Mouse (Mus musculus) A20 (cell line): ENCODE data around the gene Cpvl.

Experiments used
- DNase-seq: peaks from one replicate; pipeline ENCODE4 v3.0.0-alpha.2; 2011; ENCODE audit warnings: low read depth, low spot score

The Cpvl gene

GRCm38 (mm10) chr6:53978571-53978970 is at the start of gene Cpvl:
Gene Cpvl, minus strand, starts transcription at chr6:53978671.
- DNase-seq: no peak

- no peak for DNase-seq
Observed at GRCm38 (mm10) chr6:54023846-54024245, 45.4 kb upstream of the Cpvl start.

- no peak for DNase-seq
Observed at GRCm38 (mm10) chr6:54021123-54021789, 42.8 kb upstream of the Cpvl start.

GRCm38 (mm10) chr6:54018861-54019260 is 40.4 kb upstream of the Cpvl start:
- DNase-seq: no peak

- no peak for DNase-seq
Observed at GRCm38 (mm10) chr6:54018038-54018437, 39.6 kb upstream of the Cpvl start.

- DNase-seq: no peak
Observed at GRCm38 (mm10) chr6:54012163-54012562, 33.7 kb upstream of the Cpvl start.

- DNase-seq: no peak
Observed at GRCm38 (mm10) chr6:54010362-54010761, 31.9 kb upstream of the Cpvl start.

- no peak for DNase-seq
Observed at GRCm38 (mm10) chr6:54009293-54009692, 30.8 kb upstream of the Cpvl start.

GRCm38 (mm10) chr6:54008448-54009120 is 30.1 kb upstream of the Cpvl start:
- DNase-seq: no peak

- DNase-seq: no peak
Observed at GRCm38 (mm10) chr6:54005302-54005701, 26.8 kb upstream of the Cpvl start.

GRCm38 (mm10) chr6:53996226-53996955 is 17.9 kb upstream of the Cpvl start:
- DNase-seq: no peak

- no peak for DNase-seq
Observed at GRCm38 (mm10) chr6:53995519-53995918, 17.0 kb upstream of the Cpvl start.

GRCm38 (mm10) chr6:53992386-53992785 is 13.9 kb upstream of the Cpvl start:
- DNase-seq: no peak

GRCm38 (mm10) chr6:53987235-53987634 is 8.8 kb upstream of the Cpvl start:
- DNase-seq: no peak

- no peak for DNase-seq
Observed at GRCm38 (mm10) chr6:53986273-53986985, 8.0 kb upstream of the Cpvl start.

- DNase-seq: no peak
Observed at GRCm38 (mm10) chr6:53983820-53984219, 5.3 kb upstream of the Cpvl start.

GRCm38 (mm10) chr6:53982612-53983011 is 4.1 kb upstream of the Cpvl start:
- peak; percentile 2 for DNase-seq

- no peak for DNase-seq
Observed at GRCm38 (mm10) chr6:53982047-53982600, 3.7 kb upstream of the Cpvl start.

GRCm38 (mm10) chr6:53980817-53981480 is 2.5 kb upstream of the Cpvl start:
- no peak for DNase-seq

- no peak for DNase-seq
Observed at GRCm38 (mm10) chr6:53974040-53974439, 4.4 kb downstream of the Cpvl start.

GRCm38 (mm10) chr6:53973468-53973867 is 5.0 kb downstream of the Cpvl start:
- DNase-seq: no peak
